Mouse (Mus musculus): ENCODE measurements around the gene Tmem120b. TPM values are rescaled to one million over a fixed set of nuclear protein-coding genes. Genes with fewer than 3 reads are reported as not detected.

Tmem120b gene
- total and polyA plus RNA-seq, 2 experiments: 2.7 to 3.8 TPM

GRCm38 (mm10) chr5:123152901-123153300 is 84.7 kb downstream of the Tmem120b start:
- no peak for DNase-seq (ENCODE audit: extremely low read depth, low read depth, low spot score)
- H3K27me3 ChIP-seq (ENCODE audit: control insufficient read depth, insufficient read depth, low read length): no peaks in the 10 kb centered on the region
- TF ChIP-seq CTCF (IDR thresholded peaks at IDR 0.05; ENCODE audit: low read depth, low read length) (no peak), POLR2A (IDR thresholded peaks at IDR 0.05; ENCODE audit: extremely low read depth, insufficient read depth, low read length) (no peak)
- H3K9ac ChIP-seq (ENCODE audit: low read depth, low read length): no peak overlapping the region
- peaks cover 18% of the 10 kb centered on the region; the same call in 1 of the 2 replicates for H3K79me2 ChIP-seq (ENCODE audit: control insufficient read depth, insufficient read depth, low read length)
- no peak overlapping the region for H3K27ac ChIP-seq (replicated peaks; ENCODE audit: insufficient read depth, low read depth, low read length)
- no peak overlapping the region for H3K4me3 ChIP-seq (ENCODE audit: insufficient read depth, low read depth, low read length)
- WGBS: 86% methylated on average over 1 of the region's 1 CpGs
- peaks cover 28% of the 10 kb centered on the region for H3K36me3 ChIP-seq (ENCODE audit: control insufficient read depth, insufficient read depth, low read length)
- H3K4me1 ChIP-seq (ENCODE audit: control insufficient read depth, insufficient read depth, low read length): peaks cover 7% of the 10 kb centered on the region; the same call in 1 of the 2 replicates

GRCm38 (mm10) chr5:123155425-123155824 is 87.2 kb downstream of the Tmem120b start:
- H3K27me3 ChIP-seq (ENCODE audit: control insufficient read depth, insufficient read depth, low read length): no peaks in the 10 kb centered on the region
- H3K36me3 ChIP-seq (ENCODE audit: control insufficient read depth, insufficient read depth, low read length): peaks cover 45% of the 10 kb centered on the region
- no peaks in the 10 kb centered on the region for H3K4me1 ChIP-seq (ENCODE audit: control insufficient read depth, insufficient read depth, low read length)
- H3K9ac ChIP-seq (ENCODE audit: low read depth, low read length): no peak overlapping the region
- 62% methylated on average over 7 of the region's 7 CpGs for WGBS
- no peak overlapping the region for H3K4me3 ChIP-seq (ENCODE audit: insufficient read depth, low read depth, low read length)
- TF ChIP-seq CTCF (IDR thresholded peaks at IDR 0.05; ENCODE audit: low read depth, low read length): peak; percentile 77
- no peak for TF ChIP-seq POLR2A (IDR thresholded peaks at IDR 0.05; ENCODE audit: extremely low read depth, insufficient read depth, low read length)
- H3K79me2 ChIP-seq (ENCODE audit: control insufficient read depth, insufficient read depth, low read length): peaks cover 13% of the 10 kb centered on the region; the same call in 1 of the 2 replicates
- no peak overlapping the region for H3K27ac ChIP-seq (replicated peaks; ENCODE audit: insufficient read depth, low read depth, low read length)
- DNase-seq (ENCODE audit: extremely low read depth, low read depth, low spot score): peak; percentile 61

- Histone ChIP-seq H3K36me3 (ENCODE audit: control insufficient read depth, insufficient read depth, low read length) (peaks cover 53% of the 10 kb centered on the region), H3K4me1 (ENCODE audit: control insufficient read depth, insufficient read depth, low read length) (no peaks in the 10 kb centered on the region), H3K4me3 (ENCODE audit: insufficient read depth, low read depth, low read length) (no peak overlapping the region), H3K27ac (replicated peaks; ENCODE audit: insufficient read depth, low read depth, low read length) (no peak overlapping the region), H3K79me2 (ENCODE audit: control insufficient read depth, insufficient read depth, low read length) (peaks cover 6% of the 10 kb centered on the region; the same call in 1 of the 2 replicates), H3K27me3 (ENCODE audit: control insufficient read depth, insufficient read depth, low read length) (no peaks in the 10 kb centered on the region), H3K9ac (ENCODE audit: low read depth, low read length) (no peak overlapping the region)
- WGBS: 91% methylated on average over 12 of the region's 12 CpGs
- no peak for DNase-seq (ENCODE audit: extremely low read depth, low read depth, low spot score)
- TF ChIP-seq POLR2A (IDR thresholded peaks at IDR 0.05; ENCODE audit: extremely low read depth, insufficient read depth, low read length) (no peak), CTCF (IDR thresholded peaks at IDR 0.05; ENCODE audit: low read depth, low read length) (peak; percentile 71)
Measured at GRCm38 (mm10) chr5:123156763-123157162, 88.5 kb downstream of the Tmem120b start.

- H3K36me3 ChIP-seq (ENCODE audit: control insufficient read depth, insufficient read depth, low read length): peaks cover 56% of the 10 kb centered on the region
- no peak overlapping the region for H3K27ac ChIP-seq (replicated peaks; ENCODE audit: insufficient read depth, low read depth, low read length)
- no peaks in the 10 kb centered on the region for H3K27me3 ChIP-seq (ENCODE audit: control insufficient read depth, insufficient read depth, low read length)
- no peak overlapping the region for H3K4me3 ChIP-seq (ENCODE audit: insufficient read depth, low read depth, low read length)
- H3K4me1 ChIP-seq (ENCODE audit: control insufficient read depth, insufficient read depth, low read length): no peaks in the 10 kb centered on the region
- no peaks in the 10 kb centered on the region for H3K79me2 ChIP-seq (ENCODE audit: control insufficient read depth, insufficient read depth, low read length)
- TF ChIP-seq POLR2A (IDR thresholded peaks at IDR 0.05; ENCODE audit: extremely low read depth, insufficient read depth, low read length): no peak
- no peak for TF ChIP-seq CTCF (IDR thresholded peaks at IDR 0.05; ENCODE audit: low read depth, low read length)
- 89% methylated on average over 4 of the region's 4 CpGs for WGBS
- no peak for DNase-seq (ENCODE audit: extremely low read depth, low read depth, low spot score)
- no peak overlapping the region for H3K9ac ChIP-seq (ENCODE audit: low read depth, low read length)
Measured at GRCm38 (mm10) chr5:123157972-123158371, 89.8 kb downstream of the Tmem120b start.

GRCm38 (mm10) chr5:123159446-123159845 is 91.2 kb downstream of the Tmem120b start:
- Histone ChIP-seq H3K4me1 (ENCODE audit: control insufficient read depth, insufficient read depth, low read length) (no peaks in the 10 kb centered on the region), H3K27me3 (ENCODE audit: control insufficient read depth, insufficient read depth, low read length) (no peaks in the 10 kb centered on the region), H3K27ac (replicated peaks; ENCODE audit: insufficient read depth, low read depth, low read length) (no peak overlapping the region), H3K36me3 (ENCODE audit: control insufficient read depth, insufficient read depth, low read length) (peaks cover 68% of the 10 kb centered on the region), H3K79me2 (ENCODE audit: control insufficient read depth, insufficient read depth, low read length) (no peaks in the 10 kb centered on the region), H3K4me3 (ENCODE audit: insufficient read depth, low read depth, low read length) (no peak overlapping the region), H3K9ac (ENCODE audit: low read depth, low read length) (no peak overlapping the region)
- WGBS: 97% methylated on average over 4 of the region's 4 CpGs
- DNase-seq (ENCODE audit: extremely low read depth, low read depth, low spot score): no peak
- TF ChIP-seq POLR2A (IDR thresholded peaks at IDR 0.05; ENCODE audit: extremely low read depth, insufficient read depth, low read length) (no peak), CTCF (IDR thresholded peaks at IDR 0.05; ENCODE audit: low read depth, low read length) (no peak)

GRCm38 (mm10) chr5:123159866-123160265 is 91.7 kb downstream of the Tmem120b start:
- Histone ChIP-seq H3K27ac (replicated peaks; ENCODE audit: insufficient read depth, low read depth, low read length) (no peak overlapping the region), H3K4me1 (ENCODE audit: control insufficient read depth, insufficient read depth, low read length) (no peaks in the 10 kb centered on the region), H3K79me2 (ENCODE audit: control insufficient read depth, insufficient read depth, low read length) (no peaks in the 10 kb centered on the region), H3K9ac (ENCODE audit: low read depth, low read length) (no peak overlapping the region), H3K27me3 (ENCODE audit: control insufficient read depth, insufficient read depth, low read length) (no peaks in the 10 kb centered on the region), H3K36me3 (ENCODE audit: control insufficient read depth, insufficient read depth, low read length) (peaks cover 68% of the 10 kb centered on the region), H3K4me3 (ENCODE audit: insufficient read depth, low read depth, low read length) (no peak overlapping the region)
- WGBS: 97% methylated on average over 15 of the region's 15 CpGs
- no peak for DNase-seq (ENCODE audit: extremely low read depth, low read depth, low spot score)
- TF ChIP-seq CTCF (IDR thresholded peaks at IDR 0.05; ENCODE audit: low read depth, low read length): no peak
- TF ChIP-seq POLR2A (IDR thresholded peaks at IDR 0.05; ENCODE audit: extremely low read depth, insufficient read depth, low read length): no peak
